Mouse (Mus musculus): ENCODE measurements around the gene Noto.

DNA sequence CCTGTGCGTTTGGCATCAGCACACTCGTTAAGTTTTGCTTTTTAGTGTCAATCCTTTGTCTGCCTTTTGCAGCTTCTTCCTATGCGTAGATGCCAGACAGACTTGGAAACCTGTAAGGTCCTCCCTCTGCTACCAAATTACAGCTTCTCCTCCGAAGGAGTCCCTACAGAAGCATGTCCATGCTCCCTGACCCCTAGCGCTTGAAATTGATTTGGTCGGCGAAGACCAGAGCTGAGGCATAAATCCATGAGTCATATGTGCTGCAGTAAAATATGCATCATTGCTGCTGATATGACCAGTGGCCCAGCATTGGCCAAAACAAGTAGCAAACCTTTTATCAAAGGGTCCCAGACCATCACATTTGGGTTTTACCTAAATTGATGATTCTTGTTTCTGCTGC lies 29.1 kb downstream of the Noto start:
- TF ChIP-seq CTCF (IDR thresholded peaks at IDR 0.05; ENCODE audit: control insufficient read depth, insufficient read depth, low read length): no peak
- no peak for TF ChIP-seq POLR2A (IDR thresholded peaks at IDR 0.05; ENCODE audit: borderline replicate concordance, control insufficient read depth, low read depth, low read length)
